Mouse (Mus musculus) liver, embryonic 14.5 days (tissue): ENCODE data around the gene Ldah. TPM values are rescaled to one million over a fixed set of nuclear protein-coding genes. Genes with fewer than 3 reads are reported as not detected.

Experiments used
- ATAC-seq: fragments of 200-750 bp; cut with Nextera tagmentation; 2 replicates; pipeline ENCODE4 v1.8.0; 2017; ENCODE audit warnings: moderate number of reproducible peaks, mild to moderate bottlenecking, moderate library complexity; ENCODE audit not compliant: insufficient read depth
- DNase-seq, 3 experiments: peaks; one replicate each; pipeline ENCODE4 v3.0.0-alpha.2; 2012 to 2013; ENCODE audit warnings: low read depth in 3 of 3, low spot score in 3 of 3
- H3K27ac ChIP-seq: fragments of 300-500 bp; sonication (generic); 2 replicates; pipeline ENCODE4 v1.5.1; 2014; ENCODE audit warnings: moderate library complexity, mild to moderate bottlenecking, control low read depth, inconsistent platforms
- H3K27me3 ChIP-seq: fragments of 300-500 bp; sonication (generic); 2 replicates; pipeline ENCODE4 v1.6.1; 2014; ENCODE audit warnings: mild to moderate bottlenecking, low read length, moderate library complexity; ENCODE audit not compliant: control insufficient read depth, insufficient read depth
- H3K36me3 ChIP-seq: fragments of 300-500 bp; sonication (generic); replicated peaks from 2 replicates; pipeline ENCODE4 v1.6.1; 2014; ENCODE audit warnings: low read depth; ENCODE audit not compliant: control insufficient read depth, insufficient read depth
- H3K4me1 ChIP-seq, 2 experiments: fragments of 200-500 bp in 1 of 2; fragments of 300-500 bp in 1 of 2; sonication (generic) in 1 of 2; replicated peaks; 2 replicates each; pipeline ENCODE4 v1.6.1; 2012 to 2014; ENCODE audit warnings: antibody characterized with exemption in 1 of 2, inconsistent platforms in 1 of 2, low read length in 1 of 2; ENCODE audit not compliant: control insufficient read depth in 2 of 2, insufficient read depth in 2 of 2
- H3K4me2 ChIP-seq: fragments of 300-500 bp; sonication (generic); 2 replicates; pipeline ENCODE4 v1.6.1; 2014; ENCODE audit warnings: low read depth, mild to moderate bottlenecking, control low read depth, moderate library complexity
- H3K4me3 ChIP-seq, 2 experiments: fragments of 200-500 bp in 1 of 2; fragments of 300-500 bp in 1 of 2; sonication (generic) in 1 of 2; 2 replicates each; pipeline ENCODE4 v1.5.1; 2012 to 2014; ENCODE audit warnings: low read depth in 2 of 2, low read length in 2 of 2, mild to moderate bottlenecking in 2 of 2, control low read depth in 1 of 2, inconsistent platforms in 1 of 2, moderate library complexity in 1 of 2; ENCODE audit not compliant: insufficient read depth in 1 of 2
- H3K9ac ChIP-seq: fragments of 300-500 bp; sonication (generic); replicated peaks from 2 replicates; pipeline ENCODE4 v1.6.1; 2014; ENCODE audit warnings: mild to moderate bottlenecking, control low read depth, moderate library complexity
- H3K9me3 ChIP-seq: fragments of 300-500 bp; sonication (generic); 2 replicates; pipeline ENCODE4 v1.6.1; 2016; ENCODE audit warnings: low read length, mixed read lengths; ENCODE audit not compliant: control insufficient read depth
- CTCF ChIP-seq: IDR thresholded peaks from 2 replicates; pipeline ENCODE4 v1.5.1; 2016; ENCODE audit warnings: antibody characterized with exemption, low read depth, control low read depth
- EP300 ChIP-seq: IDR thresholded peaks from 2 replicates; pipeline ENCODE4 v1.6.1; 2016; ENCODE audit warnings: antibody characterized with exemption, low read depth
- WGBS: fragments of 180-500 bp; shearing (Covaris S2); extraction: QIAGEN DNeasy Blood & Tissue Kit; methylation state at CpG from one replicate; pipeline ENCODE4 v1.1.7; 2014; ENCODE audit not compliant: insufficient replicate concordance; 5-methylcytosine and 5-hydroxymethylcytosine counted together
- polyA plus RNA-seq, 2 experiments: library from polyadenylated mRNA; depleted of rRNA in 1 of 2; stranded (reverse) in 1 of 2; unstranded in 1 of 2; fragments of >200 nt; fragmentation: Nextera tagmentation in 1 of 2; extraction: Ambion mirVana in 1 of 2; gene quantifications; 2 replicates each; pipeline versions ENCODE4 v1.2.1 to v1.2.3; 2012 to 2014

The Ldah gene
- polyA plus RNA-seq, 2 experiments, result 13.3 to 21.2 TPM

DNA sequence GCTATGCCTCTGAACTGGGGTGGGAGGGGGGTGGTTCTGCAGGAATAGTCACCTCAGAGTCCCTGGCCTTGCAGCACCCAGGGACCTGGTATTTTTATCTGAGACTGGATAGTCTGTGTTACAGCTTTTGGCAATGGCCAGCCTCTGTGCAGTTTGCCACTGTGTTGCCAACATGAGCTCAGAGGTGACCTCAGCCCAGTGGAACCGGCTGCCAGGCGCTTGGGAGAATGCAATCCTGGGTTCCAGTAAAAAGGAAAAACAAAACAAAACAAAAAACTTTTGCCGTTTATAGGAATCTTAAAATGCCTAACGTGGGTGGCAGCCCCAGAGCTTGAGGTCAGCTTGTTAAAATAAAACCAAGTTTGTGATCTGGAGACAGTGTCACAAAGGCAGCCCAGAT, 126.4 kb downstream of the Ldah start:
- WGBS, result 74% methylated on average over 4 of the region's 4 CpGs
- no peak overlapping the region for H3K4me3 ChIP-seq
- H3K4me1 ChIP-seq, result peaks cover 0 to 2% of the 10 kb centered on the region in 2 experiments; a peak in 1 of 4 replicates
- no peaks in the 10 kb centered on the region for H3K36me3 ChIP-seq
- no peak for DNase-seq
- H3K9ac ChIP-seq, result no peak overlapping the region
- no peaks in the 10 kb centered on the region for H3K9me3 ChIP-seq
- no peak for ATAC-seq
- TF ChIP-seq CTCF (no peak), EP300 (no peak)
- no peaks in the 10 kb centered on the region for H3K27me3 ChIP-seq
- no peak overlapping the region for H3K27ac ChIP-seq
- H3K4me2 ChIP-seq, result no peak overlapping the region

Other genes starting within 250 kb of the Ldah start
- gene Apob, start 230.5 kb upstream of the Ldah start, polyA plus RNA-seq (2012; rRNA removed), result 65.0 and 94.4 TPM in 2 replicates
- gene Apob, start 230.5 kb upstream of the Ldah start, polyA plus RNA-seq (2014; fragmentation: Nextera tagmentation; extraction: Ambion mirVana), result 112 and 123 TPM in 2 replicates
- not detected in 2 replicates for gene Gdf7, start 93.8 kb downstream of the Ldah start, polyA plus RNA-seq (2012; rRNA removed)
- not detected in 2 replicates for gene Gdf7, start 93.8 kb downstream of the Ldah start, polyA plus RNA-seq (2014; fragmentation: Nextera tagmentation; extraction: Ambion mirVana)
- gene Hs1bp3, start 105.3 kb downstream of the Ldah start, polyA plus RNA-seq (2012; rRNA removed), result 2.4 and 2.7 TPM in 2 replicates
- 2.1 and 2.3 TPM in 2 replicates for gene Hs1bp3, start 105.3 kb downstream of the Ldah start, polyA plus RNA-seq (2014; fragmentation: Nextera tagmentation; extraction: Ambion mirVana)